Mouse (Mus musculus) gastrocnemius, postnatal 4 days (tissue): ENCODE measurements at regions not wholly inside any gene's neighbourhood (a gene's known extent, or its start where the extent isn't known, plus 50 kb on each side); places are given as distances from the start of the nearest gene placed in this dataset.
A peak's percentile ranks its signal among the peaks of the same experiment; 100 is the strongest.

Source experiments
- DNase-seq, 2 experiments: peaks; one replicate each; pipeline ENCODE4 v3.0.0; 2021 to 2022; ENCODE audit warnings: low spot score in 2 of 2, mixed read lengths in 2 of 2

DNA sequence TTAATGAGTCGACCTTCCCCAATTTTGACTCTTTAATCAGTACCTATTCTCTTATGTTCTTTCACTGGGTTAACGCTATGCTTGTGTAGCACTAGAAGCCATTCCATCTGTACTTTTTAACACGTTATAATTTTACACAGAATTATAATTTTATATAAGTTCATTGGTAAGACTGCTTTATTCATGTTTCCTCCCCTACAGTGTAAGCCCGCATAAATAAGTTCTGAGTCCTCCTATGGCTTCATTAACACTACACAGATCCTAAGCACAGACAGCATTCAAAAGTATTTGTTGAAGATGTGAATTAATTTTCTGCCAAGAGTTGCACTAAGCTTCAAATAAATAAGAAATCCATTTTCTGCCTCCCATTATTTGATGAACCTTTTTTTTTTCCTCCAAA, 176.1 kb upstream of the Usp25 start:
- no peak for DNase-seq

DNA sequence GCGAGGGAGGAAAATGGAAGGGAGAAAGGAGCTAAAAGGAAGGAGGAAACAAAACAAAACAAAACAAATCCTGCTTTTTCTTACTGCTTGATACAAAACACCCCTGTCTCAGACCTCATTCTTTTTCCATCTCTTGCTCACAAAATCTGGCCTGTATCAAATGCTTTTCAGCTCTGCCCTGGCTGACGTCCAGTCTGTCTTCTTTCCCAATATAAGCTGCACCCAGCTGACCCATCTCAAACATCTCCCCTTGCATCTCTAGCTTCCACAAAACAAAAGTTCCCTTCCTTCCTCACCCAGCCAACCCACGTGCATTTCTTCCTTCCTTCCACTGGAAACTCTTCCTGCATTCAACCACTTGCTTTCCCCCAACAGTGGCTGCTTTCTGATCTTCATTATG, 183.1 kb upstream of the Usp25 start:
- no peak for DNase-seq

DNA sequence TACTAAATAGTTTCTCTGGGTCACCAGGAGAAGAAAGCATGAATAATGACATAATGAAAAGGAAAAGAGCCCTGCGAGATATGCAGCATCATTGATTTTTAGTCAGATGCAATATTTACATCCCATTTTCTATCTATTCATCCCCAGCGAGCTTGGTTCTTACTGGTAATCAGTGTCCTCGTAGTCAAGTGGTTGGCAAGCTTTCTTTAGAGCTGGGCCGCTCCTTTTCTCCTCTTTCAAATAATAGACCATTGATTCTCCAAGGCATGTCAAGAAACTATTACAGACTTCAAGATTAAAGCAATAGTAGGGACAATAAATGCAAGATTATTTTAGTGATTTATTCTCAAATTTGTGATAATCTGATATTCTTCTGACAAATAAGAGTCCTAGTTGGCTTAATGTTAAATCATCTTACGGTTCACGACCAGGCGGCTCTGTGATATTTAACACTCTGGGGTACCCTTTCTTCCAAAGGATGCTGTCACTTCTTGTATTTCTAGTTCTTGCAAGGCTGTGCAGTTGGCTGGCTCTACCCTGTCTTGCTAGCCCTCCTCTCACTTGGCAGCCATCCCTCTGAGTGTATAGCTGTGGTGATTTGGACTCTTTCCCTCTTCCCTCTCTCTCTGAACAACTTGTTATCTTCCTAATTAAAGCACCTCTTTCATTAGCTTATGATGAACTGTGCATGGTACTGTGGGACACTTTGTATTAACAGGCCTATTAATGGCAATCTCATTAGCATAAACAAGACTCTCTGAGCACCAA, 185.6 kb upstream of the Usp25 start:
- DNase-seq, result no peak

DNA sequence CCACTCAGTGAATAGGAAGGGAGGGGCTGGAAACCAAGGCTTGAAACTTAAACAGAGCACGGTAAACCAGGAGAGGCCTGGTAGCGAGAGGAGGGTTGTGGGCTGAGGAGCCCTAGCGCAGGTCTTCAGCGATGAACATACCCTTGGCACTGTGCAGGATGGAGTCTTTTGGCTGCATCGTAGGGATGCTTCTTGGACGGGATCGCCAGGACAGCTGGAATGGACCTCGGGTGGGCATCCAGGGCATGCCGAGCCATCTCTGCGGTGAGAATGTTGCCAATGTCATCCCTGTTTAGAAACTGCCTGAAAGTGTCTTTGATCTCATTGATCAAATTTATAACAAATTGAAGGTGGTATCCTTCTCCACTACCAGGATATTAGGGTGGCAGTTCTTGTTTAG, 192.2 kb upstream of the Usp25 start:
- no peak for DNase-seq

DNA sequence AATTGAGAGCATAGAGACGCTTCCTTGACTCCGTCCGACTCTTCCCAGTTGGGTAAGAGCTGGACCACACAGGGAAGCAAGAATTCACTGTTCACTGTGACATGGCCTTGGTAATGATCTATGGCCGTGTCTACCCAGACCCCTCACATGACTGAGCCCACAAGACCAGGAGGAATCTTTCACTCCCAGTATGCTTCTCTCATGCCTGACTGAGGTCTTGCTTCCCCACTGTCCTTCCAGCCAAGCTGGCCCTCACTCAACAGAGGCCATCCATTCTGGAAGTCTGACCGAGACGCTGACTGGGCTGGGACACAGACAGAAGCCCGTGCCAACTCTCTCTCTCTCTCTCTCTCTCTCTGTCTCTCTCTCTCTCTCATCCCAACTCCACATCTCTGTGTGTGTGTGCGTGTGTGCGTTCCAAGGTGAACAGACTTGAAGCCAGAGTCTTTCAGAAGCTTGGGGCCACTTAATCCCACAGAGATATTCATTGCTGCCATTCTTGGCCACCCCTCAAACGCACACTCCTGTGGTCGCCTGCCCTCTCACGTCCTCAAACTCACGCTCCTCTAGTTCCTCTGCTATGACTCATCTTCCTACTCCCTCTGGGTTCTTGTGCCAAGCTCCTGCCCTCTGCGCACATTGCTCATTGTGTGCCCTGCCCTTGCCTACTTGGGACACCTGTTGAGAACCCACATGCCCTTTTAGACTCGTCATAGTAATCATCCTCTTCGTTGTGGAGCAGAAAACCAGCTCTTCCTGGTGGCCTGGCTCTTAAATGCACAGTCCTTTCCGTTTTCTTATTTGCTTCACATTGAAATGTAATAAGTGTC, 197.2 kb upstream of the Usp25 start:
- no peak for DNase-seq

DNA sequence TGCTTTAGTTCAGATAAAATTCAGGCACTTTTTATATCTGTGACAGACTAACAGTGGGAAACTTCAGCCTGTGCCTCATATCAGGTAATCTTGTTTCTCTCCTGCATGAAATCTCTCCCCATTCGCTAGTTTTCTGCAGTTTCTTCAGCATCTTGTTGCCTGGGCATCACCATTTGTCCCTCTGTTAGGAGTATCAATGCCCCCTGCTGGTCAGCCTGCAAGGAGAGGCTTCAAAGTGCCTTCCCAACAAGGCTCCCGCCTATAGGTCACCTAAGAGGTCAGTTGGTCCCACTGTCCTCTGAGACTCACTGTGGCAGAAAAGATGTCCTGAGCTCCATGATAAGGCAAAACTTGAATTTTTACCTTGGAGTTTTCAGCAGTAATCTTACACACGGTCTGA, 209.8 kb upstream of the Usp25 start:
- peak; percentile 32 to 59 for DNase-seq

DNA sequence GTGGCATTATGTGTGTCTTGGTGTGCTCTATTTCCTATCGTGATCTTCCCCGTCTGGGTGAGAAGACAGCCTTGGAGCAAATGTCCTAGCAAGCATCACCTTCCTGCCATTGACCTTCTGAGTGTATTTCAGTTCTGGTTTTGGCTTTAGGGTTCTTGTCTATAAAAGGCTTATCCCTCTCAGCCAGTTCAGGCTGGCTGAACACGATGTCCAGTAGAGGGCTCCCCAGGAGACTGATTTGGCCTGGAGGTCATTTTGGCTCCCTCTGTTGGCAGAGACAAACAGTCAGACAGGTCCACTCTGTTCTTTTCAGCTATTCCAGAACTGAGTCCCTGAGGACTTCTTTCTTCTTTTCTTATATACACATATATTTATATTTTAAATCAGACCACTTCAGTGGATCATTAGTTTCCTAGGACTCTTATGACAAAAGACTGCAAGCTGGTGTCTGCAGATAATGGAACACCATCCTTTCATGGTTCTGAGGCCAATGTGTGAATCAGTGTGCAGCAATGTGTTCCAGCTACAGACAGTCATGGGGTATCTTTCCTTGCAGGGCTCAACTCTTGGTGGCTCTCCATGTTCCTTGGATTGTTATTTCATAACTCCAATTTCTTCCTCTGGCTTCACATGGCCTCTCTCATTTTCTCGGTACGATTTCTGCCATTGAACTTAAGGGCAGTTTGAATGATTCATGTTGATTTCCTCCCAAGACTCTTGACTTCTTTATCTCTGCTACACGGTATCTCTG, 226.9 kb upstream of the Usp25 start:
- peak in 1 of 2 experiments; percentile 44 for DNase-seq

DNA sequence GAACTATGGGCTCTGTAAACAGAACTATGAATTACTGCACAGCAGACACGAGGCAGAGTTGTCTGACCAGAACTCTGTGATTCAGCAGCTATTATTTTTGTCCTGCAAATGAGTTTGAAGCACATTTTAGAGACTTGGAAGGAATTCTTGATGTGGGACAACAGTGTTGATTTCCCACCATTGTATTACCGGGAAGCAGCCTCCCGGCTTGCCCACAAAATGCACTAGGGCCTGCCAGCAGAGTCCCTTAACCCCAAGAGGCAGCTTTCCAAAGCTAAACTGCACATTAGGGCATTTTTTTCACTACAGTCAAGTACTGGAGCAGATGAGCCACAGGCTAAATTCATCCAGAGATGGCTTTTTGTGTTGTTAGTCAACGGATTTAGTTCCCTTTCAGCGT, 230.8 kb upstream of the Usp25 start:
- DNase-seq, result no peak

DNA sequence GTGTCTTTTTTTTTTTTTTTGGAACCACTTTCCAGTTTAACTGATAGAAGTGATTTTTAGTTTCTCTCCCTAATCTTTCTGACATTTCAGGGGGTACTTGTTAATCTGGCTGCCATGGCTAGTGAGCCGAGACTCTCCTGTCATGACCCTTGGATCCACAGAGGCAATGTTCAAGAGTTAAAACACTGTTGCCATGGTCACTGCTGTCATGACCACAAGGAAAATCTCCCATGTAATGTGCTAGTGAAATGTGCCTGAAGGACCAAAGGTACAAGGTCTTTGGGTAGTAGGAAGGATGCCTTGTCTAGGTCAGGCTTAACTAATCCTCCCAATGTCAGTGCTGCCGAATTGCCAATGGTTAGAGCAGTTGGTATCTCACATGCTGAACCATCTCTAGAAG, 237.7 kb upstream of the Usp25 start:
- no peak for DNase-seq

DNA sequence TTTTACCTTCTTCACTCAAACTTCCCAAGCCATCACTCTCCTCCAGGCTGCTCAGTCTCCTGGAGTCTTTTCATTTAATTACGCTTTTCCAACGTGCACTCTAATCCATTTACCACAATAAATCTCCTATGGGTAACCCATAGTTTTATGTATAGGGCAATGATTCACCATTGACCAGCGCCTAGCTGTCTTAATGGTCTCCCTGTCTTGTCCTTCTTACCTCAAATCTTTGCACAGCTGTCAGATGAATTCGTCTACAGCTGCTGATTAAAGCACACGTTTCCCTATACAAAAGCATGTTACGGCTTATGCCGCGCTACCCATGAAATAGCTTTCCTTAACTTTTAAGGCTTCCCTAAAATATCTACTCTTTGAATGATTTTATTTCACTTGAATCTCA, 239.5 kb upstream of the Usp25 start:
- DNase-seq, result no peak

DNA sequence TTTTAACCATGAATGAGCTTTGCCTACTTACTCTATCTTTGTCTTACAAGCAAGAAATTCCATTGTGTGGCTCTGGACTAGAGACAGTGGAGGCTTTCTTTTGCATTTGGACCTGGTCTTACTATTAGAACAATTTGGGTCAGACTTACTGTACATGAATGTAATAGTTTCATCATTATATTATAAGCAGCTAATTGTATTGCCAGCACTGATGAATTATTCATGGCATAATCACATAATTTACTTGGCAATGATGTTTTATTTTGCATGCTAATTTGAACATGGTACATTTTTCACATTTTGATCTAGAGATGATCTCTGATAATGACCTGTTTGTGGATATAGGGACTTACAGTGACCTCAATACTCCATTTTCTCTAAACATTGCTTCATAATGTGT, 240.0 kb upstream of the Usp25 start:
- no peak for DNase-seq

DNA sequence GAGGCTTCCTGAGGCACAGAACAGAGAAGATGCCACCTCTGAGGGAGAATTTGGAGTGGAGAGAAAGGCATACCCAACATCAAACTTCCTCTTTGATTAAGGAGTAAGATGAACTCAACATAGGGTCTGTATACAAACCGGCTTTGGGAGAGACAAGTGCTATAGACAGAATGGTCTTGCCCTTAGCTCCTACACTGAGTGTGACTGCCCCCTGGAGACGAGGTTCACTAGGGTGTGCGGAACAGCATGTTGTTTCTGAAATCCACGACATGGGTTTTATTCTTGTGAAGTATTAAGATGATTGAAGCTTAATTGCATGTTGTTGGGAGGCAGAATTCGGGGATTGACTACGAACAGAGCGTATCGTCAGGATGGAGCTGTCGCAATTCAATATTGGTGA, 244.9 kb upstream of the Usp25 start:
- DNase-seq, result peak in 1 of 2 experiments; percentile 23

DNA sequence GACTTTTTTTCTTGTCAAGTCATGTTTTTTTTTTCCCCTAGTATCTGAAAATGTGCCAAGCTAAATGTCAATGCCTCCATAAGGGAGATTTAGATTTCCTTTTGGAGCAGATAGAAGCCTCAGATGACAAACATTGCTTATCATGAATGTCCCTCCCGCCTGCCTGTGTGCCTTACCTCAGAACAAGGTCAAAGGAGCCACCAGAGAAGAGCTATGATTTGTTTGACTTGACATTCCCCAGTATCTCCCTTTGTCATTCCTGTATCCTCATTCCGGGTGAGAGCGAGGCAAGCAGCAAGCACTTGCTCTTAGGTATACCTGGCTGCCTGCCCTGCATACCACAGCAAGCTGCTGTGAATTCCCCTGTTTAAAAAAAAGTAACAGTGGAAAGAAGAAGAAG, 246.9 kb upstream of the Usp25 start:
- no peak for DNase-seq

DNA sequence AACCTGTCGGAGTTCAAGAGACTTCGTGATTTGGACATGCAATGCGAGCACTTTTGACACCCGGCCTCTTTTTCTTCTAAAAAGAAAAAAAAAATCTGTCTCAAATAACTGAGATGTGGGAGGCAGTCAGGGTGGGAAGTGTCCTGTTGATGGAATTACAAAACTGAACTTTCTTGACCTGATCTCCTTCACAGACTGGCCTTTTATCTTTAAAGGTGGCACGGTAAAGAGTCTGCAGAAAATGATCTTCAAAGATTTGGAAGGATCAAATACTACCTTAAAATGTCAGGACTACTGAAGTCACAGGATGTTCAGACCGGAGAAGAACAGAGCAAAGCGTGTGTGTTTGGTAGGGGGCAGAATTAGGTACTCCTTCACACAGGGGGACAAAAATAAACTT, 248.0 kb upstream of the Usp25 start:
- no peak for DNase-seq

DNA sequence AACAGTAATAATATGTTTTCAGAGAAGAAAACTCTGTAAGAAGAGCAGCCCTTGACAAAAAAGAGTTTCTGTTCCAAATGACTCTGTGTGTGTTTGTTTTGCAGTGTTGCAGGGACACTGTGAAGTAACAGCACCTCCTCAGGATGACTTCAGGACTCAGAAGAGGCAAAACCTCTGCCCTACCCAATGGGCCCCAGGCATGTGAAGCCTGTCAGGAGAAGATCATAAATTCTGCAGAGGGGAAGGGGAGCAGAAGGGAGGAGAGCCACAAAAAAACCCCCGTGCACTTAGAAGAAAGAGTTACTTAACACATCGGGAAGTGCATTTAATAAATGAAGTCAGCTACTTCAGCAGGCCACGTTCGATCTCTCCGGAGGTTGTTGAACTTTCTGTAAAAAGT, 248.5 kb upstream of the Usp25 start:
- DNase-seq, result no peak

DNA sequence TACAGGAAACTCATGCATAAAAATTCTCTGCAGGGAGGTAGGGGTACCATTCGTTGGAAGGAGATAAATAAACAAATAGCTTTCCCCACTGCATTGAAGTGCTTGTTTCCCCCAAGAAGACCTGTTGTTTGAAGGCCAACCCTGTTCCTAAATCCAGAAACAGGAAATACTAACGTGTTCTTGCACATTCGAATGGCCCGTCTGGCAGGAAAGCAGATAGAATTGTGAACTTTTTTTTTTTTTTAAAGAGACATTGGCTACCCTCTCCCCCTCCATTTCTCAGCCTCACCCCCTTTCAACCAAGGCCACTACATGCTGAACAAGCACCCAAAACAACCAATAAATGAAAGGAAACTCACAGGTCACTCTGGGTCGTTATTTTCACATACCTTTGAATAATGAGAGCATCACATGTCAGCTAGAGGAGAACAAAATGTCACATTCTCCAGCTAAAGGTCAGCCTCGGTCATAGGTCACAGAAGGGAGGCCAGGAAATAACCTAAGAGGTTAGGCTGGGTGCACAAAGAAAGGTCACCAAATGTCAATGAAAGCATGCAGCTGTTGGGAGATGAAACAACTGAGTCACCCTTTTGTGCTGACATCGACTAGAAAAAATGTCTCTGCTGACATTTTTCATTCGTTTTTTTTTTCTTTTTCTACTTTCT, 250.8 kb upstream of the Usp25 start:
- no peak for DNase-seq

DNA sequence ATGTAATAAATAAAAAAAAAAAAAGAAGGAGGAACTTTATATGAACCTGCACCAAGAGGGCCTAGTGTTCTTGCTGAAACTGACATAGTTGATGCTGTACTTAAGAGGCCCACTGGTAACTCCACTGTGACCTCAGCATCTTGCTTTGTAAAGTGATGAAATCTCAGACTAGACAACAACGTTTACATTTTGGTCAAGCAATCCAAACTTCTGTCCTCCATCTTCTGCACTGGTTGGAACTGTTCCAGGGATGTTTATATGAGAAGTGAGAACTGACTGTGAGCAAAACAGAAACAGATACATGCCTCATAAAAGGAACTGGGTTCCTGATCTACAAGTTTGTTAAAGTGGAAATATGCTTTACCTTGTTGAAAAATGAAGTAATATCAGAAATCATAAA, 251.7 kb upstream of the Usp25 start:
- no peak for DNase-seq

DNA sequence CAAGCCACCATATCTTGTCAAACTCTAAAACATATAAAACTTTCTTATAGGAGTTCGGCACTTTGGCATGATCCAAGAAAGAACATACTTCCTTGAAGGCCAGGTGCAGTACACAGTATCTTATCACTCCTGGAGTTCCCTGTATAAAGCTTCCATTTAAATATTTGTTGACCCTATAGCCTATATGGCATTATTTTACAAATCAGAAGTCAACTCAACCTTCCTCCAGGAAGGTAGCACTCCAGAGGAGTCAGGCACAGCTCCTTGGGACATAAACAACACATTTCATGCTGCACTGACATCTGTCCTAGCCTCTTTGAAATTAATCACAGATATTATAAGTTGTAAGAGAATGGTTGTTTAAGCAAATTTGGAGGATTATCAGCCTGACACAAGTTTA, 252.5 kb upstream of the Usp25 start:
- DNase-seq, result no peak

DNA sequence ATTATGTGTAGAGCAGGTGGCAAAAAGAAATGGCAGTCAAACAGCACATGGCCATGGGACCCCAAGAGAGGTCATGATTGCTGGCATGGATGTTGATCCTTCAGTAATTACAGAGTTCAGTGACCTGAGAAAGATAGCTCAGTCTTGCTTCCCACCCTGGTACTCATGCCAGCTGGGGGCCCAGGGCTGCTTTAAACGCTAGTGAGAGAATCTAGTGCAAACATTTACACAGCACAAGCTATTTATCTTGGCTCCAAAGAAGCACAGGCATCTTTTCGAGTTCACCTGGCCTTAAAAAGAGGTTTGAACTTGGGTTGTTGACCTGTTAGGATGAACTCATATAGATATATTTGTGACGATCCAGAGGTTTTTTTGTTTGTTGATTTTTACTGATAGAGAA, 258.6 kb upstream of the Usp25 start:
- no peak for DNase-seq

DNA sequence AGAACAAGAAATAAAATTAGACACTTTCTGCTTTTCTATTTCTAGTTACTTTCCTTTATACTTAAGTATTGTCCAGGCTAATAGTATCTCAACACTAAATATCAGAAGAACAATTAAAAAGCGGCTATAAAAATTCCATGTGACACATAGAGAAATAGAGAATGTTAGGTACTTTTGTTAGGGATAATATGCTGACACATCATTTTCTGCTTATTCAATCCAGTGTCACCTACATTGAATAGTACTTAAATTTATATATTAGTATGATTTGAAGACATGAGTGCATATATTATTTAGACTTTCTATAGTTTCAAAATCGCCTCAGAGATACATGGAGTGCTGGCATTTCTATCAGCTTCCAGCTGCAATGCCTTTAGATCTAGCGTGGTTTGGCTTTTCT, 267.1 kb upstream of the Usp25 start:
- no peak for DNase-seq

DNA sequence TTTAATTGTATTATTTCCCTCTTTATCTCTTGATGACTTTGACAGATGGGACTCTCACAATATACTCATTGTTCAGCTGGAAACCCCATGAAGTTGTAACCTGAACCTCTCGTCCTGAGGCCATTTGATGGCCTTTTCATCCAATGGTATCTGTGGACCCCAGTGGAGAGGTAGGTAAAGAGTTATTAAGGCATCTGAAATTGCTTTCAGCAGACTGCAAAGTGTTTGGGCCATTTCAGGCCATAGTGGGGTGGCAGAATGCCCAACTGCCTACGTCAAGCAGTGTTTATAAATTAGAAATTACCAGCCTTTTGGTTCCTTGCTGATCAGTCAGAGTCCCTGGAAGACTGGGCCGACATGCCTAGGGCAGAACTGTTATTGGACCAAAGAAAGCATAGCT, 272.4 kb upstream of the Usp25 start:
- DNase-seq, result no peak

DNA sequence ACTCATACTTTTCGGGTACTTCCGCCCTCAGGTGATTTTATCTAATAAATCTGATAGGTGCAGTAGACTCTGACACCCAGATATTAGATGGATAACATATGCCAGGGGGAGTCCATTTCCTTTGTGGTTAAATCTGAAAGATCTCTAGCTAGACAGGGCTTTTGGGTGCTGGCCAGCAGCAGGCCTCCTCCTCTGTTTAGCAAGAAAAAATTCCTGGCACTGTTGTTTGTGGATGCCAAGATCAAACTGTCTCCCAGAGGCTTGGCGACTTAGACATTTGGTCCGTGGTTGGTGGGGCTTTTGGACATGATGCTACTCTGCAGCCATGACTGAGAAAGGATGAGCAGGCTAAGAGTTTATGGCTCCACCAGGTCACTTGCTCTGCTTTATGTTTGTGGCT, 287.5 kb upstream of the Usp25 start:
- no peak for DNase-seq
